Mouse (Mus musculus): ENCODE results near the gene Trim9.

The Trim9 gene

DNA sequence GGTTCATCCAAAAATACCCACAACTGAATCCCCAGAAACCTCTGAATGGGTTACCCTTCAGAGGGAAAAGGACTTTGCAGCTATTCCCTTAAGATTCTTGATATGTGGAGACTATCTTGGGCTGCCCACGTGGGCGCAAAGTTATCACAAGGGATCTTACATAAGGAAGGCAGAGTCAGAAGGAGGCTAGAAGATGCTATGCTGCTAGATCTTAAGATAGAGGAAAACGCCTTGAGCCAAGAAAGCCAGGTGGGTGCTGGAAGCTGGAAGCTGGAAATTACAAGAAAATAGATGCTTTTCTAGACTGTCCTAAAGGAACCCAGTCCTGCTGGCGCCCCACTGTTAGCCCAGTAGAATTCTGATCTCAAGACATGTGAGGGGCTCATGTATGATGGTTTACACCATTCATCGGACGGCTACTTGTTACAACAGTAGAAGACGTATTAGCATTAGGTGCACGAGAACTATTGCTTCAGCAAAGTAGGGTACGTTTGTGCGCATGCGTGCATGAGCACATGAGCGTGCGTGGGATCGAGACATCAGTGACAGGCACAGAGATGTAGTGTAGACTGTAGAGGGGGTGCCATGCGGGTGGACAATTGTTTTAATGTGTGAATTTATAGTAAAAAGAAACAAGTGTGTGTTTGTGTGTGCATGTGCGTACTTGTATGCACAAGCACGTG is 85.0 kb downstream of the Trim9 start:
- no peak for DNase-seq (ENCODE audit: low read depth, low spot score)

DNA sequence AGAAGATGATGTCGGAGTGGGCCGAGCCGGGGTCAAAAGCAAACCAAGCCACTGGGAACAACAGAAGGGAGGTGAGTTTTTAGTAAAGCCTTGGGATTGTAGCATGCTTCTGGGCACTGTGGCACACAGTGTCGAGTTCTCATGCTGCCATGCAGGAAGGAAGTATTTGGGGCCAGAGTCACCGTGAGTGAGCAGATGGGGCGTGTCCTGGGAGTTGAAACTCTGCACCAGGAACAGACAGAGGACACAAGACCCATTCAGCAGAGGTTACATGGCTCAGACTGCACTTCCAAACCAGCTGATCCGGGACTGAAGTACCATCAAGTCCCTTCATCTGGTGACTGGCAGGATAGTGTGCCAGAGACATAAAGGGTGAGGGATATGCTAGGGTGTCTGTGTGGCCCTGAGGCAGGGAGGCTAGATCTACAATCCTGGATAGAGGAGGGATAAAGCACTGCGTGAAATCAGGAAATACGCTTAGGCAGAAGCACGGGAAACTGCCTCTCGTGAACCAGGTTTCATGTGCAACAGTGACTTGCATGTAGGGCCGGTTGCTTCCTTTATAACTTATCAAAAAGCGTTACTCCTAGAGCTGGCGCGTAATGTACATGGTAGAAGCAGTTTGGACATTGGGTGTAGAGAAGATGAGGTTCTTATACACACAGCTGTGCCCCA is 96.1 kb downstream of the Trim9 start:
- no peak for DNase-seq (ENCODE audit: low read depth, low spot score)

DNA sequence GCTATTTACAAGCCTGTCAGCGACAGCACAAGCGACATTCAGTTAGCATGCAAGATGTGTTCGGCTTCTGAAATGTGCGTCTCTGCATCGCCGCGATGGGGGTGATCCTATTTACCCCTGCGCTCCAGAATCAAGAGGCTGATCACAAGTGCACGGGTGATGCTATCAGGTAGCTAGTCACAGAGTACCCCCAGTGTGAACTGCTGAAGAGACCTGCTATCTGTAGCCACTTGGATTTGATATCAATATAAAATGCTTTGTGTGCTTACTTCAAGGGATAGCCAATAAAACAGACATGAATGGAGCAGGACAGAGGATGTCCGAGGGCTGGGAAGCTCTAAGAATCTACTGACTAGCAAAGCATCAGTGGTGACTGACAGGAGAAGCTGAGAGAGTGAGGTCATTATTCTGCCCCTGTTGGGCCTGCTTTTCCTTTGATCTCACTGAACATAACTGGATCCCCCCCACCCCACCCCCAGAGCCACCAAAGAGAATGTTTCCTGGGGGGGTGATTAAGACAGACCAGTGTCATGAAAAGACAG is 97.7 kb downstream of the Trim9 start:
- no peak for DNase-seq (ENCODE audit: low read depth, low spot score)

DNA sequence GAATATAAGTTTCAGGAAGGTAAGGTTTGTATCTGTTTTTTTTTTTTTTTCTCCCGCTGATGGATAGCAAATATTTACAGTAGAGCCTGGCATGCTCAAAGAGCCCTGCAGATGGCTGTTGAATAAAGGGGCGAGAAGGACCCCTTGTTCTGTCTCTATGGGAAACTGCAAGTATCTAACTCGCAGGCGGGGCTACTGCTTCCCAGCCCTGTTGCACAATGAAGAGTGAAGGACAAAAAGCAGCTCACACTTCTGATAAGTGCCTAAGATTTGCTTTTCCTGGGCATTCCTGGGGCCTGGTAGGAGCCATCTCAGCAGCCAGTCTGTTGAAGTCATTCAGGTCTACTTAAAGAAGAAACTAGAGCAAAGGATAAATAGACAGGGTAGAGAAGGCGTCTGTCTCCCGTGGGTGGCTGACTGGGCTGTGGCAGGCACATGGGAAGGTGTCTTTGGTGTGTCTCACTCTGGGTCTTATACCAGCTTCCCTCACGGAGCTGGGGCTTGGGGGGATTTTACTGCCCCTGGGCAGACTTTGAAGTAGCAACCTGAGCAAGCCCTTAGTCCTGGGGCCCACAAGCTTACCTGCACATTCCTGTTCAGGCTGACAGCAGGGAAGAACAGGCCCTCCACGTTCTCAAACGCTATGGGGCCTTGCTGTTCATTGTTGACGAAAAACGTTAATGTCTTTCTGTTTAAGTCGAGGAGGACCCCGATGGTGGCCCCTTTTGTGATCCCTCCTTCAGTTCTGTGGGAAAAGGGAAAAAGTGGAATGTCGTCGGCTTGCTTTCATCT is 99.5 kb downstream of the Trim9 start:
- no peak for DNase-seq (ENCODE audit: low read depth, low spot score)

DNA sequence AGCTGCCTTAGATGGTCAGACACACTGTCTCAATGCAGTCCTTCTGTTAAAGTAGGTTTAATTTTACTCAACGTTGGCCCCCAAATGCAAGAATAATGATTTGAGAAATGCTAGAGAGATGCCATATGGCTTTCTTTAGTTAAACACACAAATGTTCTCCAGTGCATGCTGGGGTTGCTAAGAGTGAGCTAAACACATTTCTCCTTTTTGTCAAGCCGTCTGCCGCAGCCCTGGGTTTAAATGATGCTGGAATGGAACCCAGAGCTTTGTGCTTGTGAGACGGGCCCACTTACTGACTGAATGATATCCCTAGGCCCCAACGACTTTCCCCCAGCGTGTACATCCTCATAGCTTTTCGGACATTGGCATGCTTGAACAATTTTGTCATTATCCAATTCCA is 104.9 kb downstream of the Trim9 start:
- no peak for DNase-seq (ENCODE audit: low read depth, low spot score)

DNA sequence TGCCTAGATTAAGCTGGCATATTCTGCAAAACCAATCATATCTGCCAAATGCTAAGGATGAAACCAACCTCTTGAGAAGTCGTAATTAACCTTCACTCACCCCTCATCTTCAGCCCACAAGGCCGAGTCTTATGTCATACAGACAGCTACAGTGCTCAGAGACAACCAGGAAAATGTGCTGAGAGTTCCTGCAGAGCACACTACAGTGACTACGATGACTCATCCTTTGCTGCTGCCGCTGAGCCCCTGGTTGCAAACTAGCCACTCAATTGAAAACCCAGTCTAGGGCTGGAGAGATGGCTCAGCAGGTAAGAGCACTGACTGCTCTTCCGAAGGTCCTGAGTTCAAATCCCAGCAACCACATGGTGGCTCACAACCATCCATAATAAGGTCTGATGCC is 107.7 kb downstream of the Trim9 start:
- DNase-seq (ENCODE audit: low read depth, low spot score): no peak

DNA sequence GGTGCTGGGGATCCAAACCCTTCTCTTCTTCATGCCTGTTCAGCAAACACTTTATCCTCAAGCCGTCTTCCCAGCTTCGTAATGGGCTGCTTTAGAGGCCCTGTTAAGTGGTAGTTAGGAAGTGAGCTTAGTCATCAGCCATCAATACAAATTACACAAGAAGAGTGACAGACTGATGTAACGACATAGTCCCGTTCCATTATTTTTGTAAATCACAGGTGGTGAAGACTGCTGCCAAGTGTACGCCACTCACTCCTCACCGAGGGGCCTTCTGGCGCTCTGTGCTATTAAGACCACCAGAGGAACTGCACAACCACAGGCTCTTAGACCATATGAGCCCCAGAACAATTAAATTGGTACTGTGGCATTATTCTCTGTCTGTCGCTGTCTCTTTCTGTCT is 108.8 kb downstream of the Trim9 start:
- DNase-seq (ENCODE audit: low read depth, low spot score): no peak

DNA sequence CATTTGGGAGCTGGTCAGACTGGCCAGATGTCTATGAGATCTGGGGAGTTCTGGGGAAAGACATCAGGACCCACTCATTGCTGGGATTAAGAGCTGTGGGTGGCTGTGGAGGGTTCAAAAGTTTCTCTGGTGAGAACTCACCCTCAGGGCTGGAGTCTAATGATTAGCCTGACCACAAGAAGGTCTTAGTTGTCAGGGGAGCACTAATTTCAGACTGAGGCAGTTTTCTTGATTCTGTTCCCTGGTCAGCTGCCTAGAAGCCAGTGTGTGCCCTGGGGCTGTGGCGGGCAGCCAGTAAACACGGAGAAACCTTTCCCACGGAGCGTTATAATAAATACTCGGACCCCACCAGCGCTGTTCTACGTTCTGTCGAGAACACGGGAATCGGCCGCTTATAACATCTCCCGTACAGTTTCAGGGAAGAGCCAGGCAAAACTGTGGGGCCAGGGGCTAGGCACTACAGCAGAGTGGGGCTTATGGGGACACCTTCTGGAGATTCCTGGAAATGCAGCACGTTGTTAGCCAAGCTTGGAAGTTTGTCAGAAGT is 112.4 kb downstream of the Trim9 start:
- DNase-seq (ENCODE audit: low read depth, low spot score): peak; percentile 70

DNA sequence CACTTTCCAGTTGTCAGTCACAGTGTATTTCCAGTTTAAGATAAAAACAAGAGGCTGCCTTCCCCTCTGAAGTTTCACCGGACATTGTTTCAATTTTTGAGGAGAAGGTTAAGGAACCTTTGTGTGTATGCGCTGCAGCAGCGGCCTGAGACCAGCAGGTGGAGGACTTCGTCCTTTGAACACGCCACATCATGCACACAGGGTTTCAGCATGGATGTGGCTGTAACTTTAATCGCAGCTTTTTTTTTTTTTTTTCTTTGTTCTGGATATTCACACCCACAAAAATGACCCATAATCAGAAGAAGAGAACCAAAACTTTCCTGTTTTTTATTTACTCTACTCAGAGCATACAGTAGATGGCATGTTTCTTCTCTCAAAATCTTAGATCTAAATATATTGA is 113.0 kb downstream of the Trim9 start:
- DNase-seq (ENCODE audit: low read depth, low spot score): peak; percentile 68

DNA sequence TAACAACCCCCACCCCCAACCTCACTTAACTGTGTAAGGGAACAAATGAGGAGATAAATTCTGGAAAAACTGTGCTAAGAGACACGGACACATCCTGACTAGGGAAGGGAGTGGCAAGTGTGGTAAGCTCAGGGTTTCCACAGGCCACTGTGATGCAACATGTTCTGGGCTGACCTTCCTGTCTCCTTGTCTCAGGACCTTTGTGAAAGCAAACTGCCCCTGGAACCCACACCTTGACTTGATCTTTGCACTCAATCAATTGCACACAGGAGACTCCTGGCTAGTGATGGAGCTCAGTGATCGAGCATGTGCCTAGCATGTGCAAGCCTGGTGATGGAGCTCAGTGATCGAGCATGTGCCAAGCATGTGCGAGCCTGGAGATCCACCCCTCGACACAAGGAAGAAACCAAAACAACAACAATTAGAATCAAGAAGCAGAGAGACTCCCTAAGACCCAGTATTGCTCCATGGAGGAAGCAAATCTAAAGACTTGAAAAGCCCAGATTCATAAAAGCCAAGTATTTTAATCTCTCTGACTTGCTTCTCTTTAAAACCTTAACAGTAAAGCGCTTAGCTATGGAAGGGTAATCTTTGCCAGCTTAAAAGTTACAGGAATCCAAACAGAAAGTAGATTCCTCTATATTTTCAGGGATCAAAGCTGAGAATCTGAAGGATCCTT is 113.6 kb downstream of the Trim9 start:
- no peak for DNase-seq (ENCODE audit: low read depth, low spot score)

DNA sequence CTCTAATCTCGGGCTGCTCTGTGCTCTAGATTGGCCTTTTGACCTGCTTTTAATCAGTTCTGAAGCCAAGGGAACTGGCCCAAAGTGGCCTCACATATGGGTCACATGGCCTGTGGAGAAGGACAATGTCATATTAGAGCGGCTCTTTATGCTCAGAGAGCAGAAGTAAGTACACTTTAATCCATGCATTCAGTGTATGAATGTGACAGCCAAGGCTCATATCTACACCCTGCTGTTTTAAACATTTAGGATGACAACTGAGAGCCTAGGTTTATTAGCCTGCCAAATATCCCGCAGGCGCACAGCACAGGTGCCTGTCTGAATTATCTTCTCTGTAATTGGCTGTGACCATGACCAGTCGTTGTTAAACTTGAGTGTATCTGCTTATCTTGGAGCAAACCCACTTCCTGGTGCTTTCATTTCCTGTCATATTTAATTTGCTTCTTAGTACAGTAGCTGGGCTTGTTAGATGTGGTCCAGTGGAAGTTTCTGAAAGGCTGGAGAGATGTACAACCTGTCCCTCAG is 115.3 kb downstream of the Trim9 start:
- no peak for DNase-seq (ENCODE audit: low read depth, low spot score)

DNA sequence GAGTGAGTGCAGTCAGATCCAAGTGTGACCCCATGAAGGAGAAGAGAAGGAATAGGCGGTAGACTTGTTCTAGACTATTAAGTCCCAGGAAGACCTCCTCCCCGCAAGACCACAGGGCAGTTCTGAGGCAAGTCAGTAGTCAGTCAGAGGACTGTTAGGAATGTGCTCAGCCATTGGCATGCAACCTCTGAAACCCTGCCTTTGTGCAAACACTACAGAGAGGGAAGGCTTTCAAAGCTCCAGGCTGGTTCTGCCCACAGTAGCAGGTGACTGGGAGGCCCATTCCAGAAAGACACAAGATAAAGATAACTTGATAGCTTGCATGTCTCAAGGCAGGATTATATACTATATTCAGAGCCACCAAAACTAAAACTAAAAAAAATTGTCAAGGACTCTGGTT is 116.1 kb downstream of the Trim9 start, which contains the start of gene Pygl:
Gene Pygl, minus strand, starts transcription at position 195 of the 400 bp plus-strand sequence.
- DNase-seq (ENCODE audit: low read depth, low spot score): no peak

DNA sequence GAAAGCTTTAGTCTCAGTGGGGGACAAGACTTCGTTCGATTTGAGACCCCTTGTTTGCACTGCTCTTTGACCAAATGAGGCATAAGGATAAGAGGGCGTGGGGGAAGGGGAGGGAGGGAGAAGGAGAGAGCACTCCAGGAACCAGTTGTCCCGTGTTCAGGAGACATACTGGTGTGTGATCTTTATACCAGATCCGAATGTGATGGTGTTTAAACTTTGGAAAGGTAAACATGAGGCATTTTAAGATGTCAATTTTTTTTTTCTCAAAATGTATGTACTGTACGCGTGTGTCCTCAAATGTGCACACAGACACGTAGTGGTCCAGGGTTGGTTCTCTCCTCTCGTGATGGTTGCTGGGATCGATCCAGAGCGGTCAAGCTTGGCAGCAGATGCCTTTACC is 119.3 kb downstream of the Trim9 start:
- no peak for DNase-seq (ENCODE audit: low read depth, low spot score)

DNA sequence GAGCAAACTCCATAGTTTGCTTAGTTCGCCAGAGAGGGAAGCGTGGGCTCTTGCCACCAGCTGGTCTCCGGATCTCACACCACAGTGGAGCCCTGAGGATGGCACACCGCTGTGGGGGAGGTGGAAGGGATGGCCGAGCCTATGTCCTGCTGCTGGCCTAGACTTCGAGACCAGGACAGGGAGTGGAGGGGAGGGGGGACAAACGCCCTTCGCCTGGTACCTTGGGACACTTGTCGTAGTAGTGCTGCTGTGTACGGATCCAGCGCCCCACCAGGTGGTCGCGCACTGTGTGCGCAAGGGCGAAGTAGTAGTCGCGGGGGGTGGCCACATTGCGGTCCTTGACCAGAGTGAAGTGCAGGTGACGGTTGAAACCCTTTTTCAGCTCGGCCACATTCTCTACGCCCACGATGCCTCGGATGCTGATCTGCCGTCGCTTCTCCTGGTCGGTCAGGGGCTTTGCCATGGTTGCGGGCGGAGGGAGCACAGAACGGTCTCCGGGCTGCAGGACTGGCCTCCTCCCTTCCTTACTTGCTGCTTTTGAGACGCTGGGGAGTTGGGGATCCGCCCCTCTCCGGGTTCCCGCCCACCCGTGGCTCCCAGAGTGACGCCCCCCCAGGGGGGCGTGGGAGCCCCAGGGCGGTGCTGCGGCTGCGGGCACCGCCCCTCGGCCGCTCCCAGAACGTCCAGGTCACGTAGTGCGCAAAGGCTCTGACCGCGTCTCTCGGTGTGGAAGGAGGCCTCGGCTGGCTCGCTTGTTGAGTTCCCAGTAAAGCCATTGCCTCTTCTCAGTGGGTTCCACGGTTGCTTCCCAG is 120.1 kb downstream of the Trim9 start:
- DNase-seq (ENCODE audit: low read depth, low spot score): peak; percentile 58

DNA sequence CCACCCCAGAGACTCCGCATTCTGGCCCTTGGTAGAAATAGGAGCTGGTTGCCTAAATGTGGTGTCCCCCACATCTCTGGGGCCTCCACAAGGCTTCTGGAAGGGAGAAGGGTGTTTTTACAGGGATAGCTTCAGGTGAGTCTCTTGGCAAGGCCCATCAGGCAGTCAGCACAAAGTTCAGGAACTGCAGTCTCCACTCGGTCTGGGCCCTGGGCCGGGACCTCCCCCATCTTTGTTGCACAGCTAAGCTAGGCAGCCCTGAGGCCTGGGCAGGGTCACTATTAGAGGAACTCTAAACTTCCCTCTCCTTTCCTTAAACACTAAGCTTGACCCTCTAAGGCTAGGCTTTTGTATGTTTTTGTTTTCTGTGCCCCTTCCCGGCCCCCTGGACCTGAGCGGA is 120.8 kb downstream of the Trim9 start:
- no peak for DNase-seq (ENCODE audit: low read depth, low spot score)

DNA sequence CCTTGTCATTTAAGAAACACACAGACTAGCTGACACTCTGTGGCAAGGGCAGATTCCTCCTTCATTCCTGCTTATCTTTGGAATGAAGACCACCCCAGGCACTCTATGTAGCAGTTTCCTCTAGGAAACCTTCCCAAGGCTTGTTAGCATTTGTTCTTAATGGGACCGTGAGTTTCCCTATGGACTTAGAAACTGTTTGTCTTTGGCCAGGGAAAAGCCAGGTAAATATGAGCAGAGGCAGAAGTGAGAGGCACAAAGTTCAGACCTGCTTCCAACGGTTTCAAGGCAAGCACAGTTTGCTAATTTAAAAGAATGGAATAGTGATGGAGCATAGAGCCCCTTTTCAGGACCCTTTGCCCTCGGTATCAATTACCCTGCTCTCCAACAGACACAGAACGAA is 124.1 kb downstream of the Trim9 start:
- DNase-seq (ENCODE audit: low read depth, low spot score): no peak

DNA sequence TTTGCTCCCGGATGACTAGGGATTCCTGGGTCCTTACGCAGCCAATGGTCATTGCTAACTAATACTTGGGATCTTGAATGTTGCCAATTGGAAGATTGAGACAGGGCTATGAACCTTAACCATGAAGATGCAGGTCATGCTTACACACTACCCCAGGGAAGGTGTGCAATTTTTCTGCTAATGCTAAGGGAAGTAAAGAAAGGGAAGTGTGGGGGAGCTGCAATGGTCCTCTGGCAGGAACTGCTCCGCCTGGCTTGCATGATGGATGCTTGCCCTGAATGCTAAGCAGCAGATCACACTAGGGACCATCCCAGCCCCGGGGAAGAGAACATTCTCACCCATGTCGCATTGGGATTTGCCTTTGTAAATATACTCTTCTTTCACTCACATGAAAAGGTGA is 126.0 kb downstream of the Trim9 start:
- no peak for DNase-seq (ENCODE audit: low read depth, low spot score)

DNA sequence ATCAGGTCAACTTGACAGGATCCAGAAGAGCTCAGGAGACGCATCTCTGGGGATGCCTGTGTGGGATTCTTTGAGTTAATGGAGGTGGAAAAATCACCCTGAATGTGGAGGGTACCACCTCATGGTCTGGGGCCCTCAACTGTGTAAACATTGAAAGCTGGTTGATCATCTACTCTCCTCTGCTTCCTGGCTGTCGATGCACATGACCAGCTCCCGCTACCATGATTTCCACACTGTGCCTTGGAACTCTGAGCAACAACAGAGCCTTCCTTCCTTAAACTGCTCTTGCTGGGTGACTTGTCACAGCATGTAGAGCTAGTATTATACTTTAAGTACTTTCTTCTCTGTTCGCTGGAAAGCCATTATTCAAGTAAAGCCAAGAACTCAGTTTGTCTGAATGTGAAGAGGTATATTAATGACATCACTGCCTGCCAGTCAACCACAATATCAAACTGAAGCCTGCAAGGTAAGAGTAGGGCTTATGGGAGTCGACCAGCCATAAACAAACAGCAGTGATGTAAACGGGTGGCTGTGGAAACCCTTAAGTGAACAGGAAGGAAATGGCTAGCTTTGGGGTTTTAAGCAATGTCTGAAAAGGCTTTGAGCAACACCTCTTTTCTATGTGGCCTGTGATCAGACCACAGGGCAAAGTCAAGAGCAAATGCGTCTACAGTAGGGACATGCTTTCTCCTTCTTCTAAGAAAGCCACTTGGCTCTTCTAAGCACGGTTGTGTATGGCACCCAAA is 128.4 kb downstream of the Trim9 start:
- no peak for DNase-seq (ENCODE audit: low read depth, low spot score)

DNA sequence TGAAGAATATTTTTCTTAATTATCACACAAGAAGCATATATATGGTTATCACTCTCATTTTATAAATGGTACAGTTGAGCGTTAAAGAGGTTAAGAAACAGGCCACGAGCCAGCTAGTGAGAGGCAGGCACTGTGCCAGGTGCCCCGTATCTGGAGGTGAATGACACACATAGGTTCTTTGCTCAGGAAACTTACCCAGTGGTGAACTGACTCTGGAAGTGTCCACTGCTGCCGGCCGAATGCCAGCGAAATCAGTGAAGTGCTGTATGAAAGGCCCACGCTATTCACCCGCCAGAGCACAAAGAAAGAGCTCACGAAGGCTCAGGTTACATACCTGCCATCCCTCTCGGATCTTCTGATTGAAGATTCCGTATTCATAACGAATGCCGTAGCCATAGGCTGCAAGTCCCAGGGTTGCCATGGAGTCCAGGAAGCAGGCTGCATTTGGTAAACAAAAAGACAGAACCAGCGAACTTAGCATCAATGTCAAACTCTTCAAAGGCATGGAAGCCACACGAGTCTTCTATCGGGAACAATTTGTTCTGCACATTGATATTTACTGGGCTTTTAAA is 131.1 kb downstream of the Trim9 start:
- DNase-seq (ENCODE audit: low read depth, low spot score): no peak
